Mouse (Mus musculus): ENCODE results near the gene Rp2. TPM values are rescaled to one million over a fixed set of nuclear protein-coding genes. Genes with fewer than 3 reads are reported as not detected.
"Not testable (repeated sequence)": the region's sequence is repeated elsewhere in the genome, so short reads cannot be mapped to it uniquely, and the experiment has no call there.

The Rp2 gene
- 14.2 and 15.1 TPM in 2 replicates for polyA plus RNA-seq (2015; fragmentation: Nextera tagmentation; extraction: Ambion mirVana)

GRCm38 (mm10) chrX:20364391-20365365, at the start of gene Rp2:
Rp2 (plus strand) TSS chrX:20364481.
- DNase-seq (ENCODE audit: low spot score): peak; percentile 87

GRCm38 (mm10) chrX:20332756-20333155, 31.5 kb upstream of the Rp2 start:
- no peak for DNase-seq (ENCODE audit: low spot score)

GRCm38 (mm10) chrX:20335722-20336121, 28.6 kb upstream of the Rp2 start:
- DNase-seq (ENCODE audit: low spot score): peak; percentile 35

GRCm38 (mm10) chrX:20344980-20345379, 19.3 kb upstream of the Rp2 start:
- no peak for DNase-seq (ENCODE audit: low spot score)

DNA sequence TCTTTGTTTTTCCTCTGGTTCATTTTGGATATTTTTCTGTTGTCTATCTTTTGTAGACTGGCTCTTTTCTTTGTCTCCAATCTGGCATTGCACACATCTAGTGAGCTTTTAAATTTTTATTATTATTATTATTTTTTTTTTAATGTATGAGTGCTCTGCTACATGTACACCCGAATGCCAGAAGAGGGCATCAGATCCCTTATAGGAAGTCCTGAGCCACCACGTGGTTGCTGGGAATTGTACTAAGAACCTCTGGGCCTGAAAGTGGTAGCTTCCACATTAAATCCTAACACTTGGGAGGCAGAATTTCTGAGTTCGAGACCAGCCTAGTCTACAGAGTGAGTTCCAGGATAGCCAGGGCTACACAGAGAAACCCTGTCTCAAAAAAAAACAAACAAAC, 17.9 kb upstream of the Rp2 start:
- no peak for DNase-seq (ENCODE audit: low spot score)

- not testable (repeated sequence) for DNase-seq (ENCODE audit: low spot score)
Observed at GRCm38 (mm10) chrX:20350241-20350640, 14.0 kb upstream of the Rp2 start.

DNA sequence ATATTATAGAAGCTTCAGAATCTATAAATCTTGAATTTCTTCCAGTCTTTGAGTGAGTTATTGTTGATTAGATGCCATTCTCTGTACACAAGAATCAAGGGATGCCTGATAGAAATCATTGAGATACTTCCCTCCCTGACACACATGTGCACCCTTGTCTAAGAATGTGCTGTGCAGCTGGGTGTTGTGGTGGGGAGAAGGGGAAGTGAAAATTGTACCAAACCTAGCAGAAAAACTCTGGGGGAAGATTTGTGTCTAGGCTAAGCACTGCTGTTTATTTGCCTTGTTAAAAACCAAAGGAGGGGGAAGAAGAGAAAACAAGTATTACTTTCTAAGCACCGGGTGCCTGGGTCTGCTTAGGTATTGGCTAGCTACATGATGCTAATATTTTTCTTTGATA, 9.0 kb upstream of the Rp2 start:
- no peak for DNase-seq (ENCODE audit: low spot score)

- no peak for DNase-seq (ENCODE audit: low spot score)
Observed at GRCm38 (mm10) chrX:20356309-20356708, 8.0 kb upstream of the Rp2 start.

GRCm38 (mm10) chrX:20366036-20366435, 1.8 kb downstream of the Rp2 start:
- peak; percentile 14 for DNase-seq (ENCODE audit: low spot score)

GRCm38 (mm10) chrX:20379347-20380014, 15.2 kb downstream of the Rp2 start:
- no peak for DNase-seq (ENCODE audit: low spot score)

GRCm38 (mm10) chrX:20382260-20382659, 18.0 kb downstream of the Rp2 start:
- no peak for DNase-seq (ENCODE audit: low spot score)

DNA sequence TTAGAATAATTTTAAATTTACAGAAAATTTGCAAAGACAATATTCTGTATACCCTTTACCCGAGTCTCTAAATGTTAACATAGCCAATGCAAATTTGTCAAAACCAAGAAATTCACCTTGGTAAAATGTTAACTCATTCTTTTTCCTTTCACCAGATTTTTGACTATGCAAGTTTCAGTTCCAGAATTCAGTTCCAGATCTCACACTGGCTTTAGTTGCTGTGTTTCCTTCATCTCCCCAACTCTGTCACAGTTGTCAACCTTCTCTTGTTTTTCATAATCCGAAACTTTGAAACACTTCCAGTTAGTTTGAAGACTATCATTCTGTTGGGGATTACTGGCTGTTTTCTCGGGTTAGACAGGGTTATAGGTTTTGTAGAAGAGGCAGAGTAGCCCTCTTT, 22.7 kb downstream of the Rp2 start:
- DNase-seq (ENCODE audit: low spot score): no peak

- DNase-seq (ENCODE audit: low spot score): not testable (repeated sequence)
Observed at GRCm38 (mm10) chrX:20391964-20392363, 27.7 kb downstream of the Rp2 start.

DNA sequence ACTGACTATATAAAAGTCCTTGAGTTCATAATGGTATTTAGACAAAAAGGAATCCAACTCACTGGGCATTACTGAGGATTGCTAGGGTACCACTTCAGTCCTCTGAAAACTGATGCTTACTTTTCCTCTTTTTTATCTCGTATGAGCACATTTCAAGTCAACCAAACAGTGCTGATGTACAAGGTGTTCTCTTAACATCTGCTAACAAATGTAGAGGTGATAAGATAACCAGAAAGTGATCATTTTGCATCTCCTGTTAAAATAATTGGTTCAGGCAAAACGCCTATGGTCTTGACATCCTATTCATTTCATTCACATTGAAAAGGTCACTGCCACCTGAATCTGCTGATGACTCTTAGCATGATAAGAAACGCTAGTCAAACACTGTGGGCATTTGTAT, 28.7 kb downstream of the Rp2 start:
- DNase-seq (ENCODE audit: low spot score): no peak

GRCm38 (mm10) chrX:20404068-20404467, 39.8 kb downstream of the Rp2 start:
- peak; percentile 10 for DNase-seq (ENCODE audit: low spot score)

GRCm38 (mm10) chrX:20406909-20407308, 42.6 kb downstream of the Rp2 start:
- no peak for DNase-seq (ENCODE audit: low spot score)

- DNase-seq (ENCODE audit: low spot score): no peak
Observed at GRCm38 (mm10) chrX:20407676-20408075, 43.4 kb downstream of the Rp2 start.

DNA sequence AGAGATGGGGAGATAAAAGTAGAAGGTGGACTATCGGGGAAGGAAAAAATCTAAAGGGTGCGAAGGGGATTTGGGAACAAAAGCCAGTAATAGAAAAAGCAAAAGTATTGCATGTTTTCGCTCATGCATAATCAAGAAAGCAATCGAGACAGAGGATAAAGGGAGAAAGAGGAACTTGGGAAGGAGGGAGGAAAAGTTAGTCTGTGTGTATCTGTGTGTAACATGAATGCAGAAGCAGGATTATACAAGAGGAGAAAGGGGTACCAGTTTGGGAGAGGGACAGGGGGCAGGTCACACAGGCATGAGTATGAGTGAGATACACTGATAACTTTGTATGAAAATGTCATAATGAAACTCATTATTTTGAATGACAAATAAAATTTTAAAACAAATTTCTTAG, 47.1 kb downstream of the Rp2 start:
- no peak for DNase-seq (ENCODE audit: low spot score)

- DNase-seq (ENCODE audit: low spot score): no peak
Observed at GRCm38 (mm10) chrX:20412221-20412620, 47.9 kb downstream of the Rp2 start.

GRCm38 (mm10) chrX:20414885-20415622, 50.8 kb downstream of the Rp2 start:
- no peak for DNase-seq (ENCODE audit: low spot score)

GRCm38 (mm10) chrX:20418461-20418860, 54.2 kb downstream of the Rp2 start:
- no peak for DNase-seq (ENCODE audit: low spot score)

- DNase-seq (ENCODE audit: low spot score): no peak
Observed at GRCm38 (mm10) chrX:20419536-20419935, 55.3 kb downstream of the Rp2 start.

Data from thymus, postnatal 0 days (tissue).